Mouse (Mus musculus) lung, embryonic 16.5 days (tissue): Measurements from ENCODE around the gene Trappc6b. TPM values are rescaled to one million over a fixed set of nuclear protein-coding genes. Genes with fewer than 3 reads are reported as not detected.
A peak's percentile ranks its signal among the peaks of the same experiment; 100 is the strongest.

Experiments
- ATAC-seq: fragments of 200-750 bp; cut with Nextera tagmentation; 2 replicates; pipeline ENCODE4 v1.8.0; 2017; ENCODE audit warnings: low read depth, mild to moderate bottlenecking, moderate library complexity
- H3K27ac ChIP-seq: fragments of 300-500 bp; sonication (generic); 2 replicates; pipeline ENCODE4 v1.5.1; 2014; ENCODE audit warnings: mild to moderate bottlenecking, control low read depth, low read length
- H3K27me3 ChIP-seq: fragments of 300-500 bp; sonication (generic); 2 replicates; pipeline ENCODE4 v1.6.1; 2014; ENCODE audit warnings: low read depth, low read length, mixed read lengths; ENCODE audit not compliant: control insufficient read depth, insufficient read depth
- H3K36me3 ChIP-seq: fragments of 300-500 bp; sonication (generic); 2 replicates; pipeline ENCODE4 v1.6.1; 2014; ENCODE audit warnings: low read length; ENCODE audit not compliant: control insufficient read depth, insufficient read depth
- H3K4me1 ChIP-seq: fragments of 300-500 bp; sonication (generic); replicated peaks from 2 replicates; pipeline ENCODE4 v1.6.1; 2014; ENCODE audit warnings: low read length, mixed read lengths; ENCODE audit not compliant: control insufficient read depth, insufficient read depth
- H3K4me2 ChIP-seq: fragments of 300-500 bp; sonication (generic); 2 replicates; pipeline ENCODE4 v1.6.1; 2014; ENCODE audit warnings: low read depth, low read length, control low read depth
- H3K4me3 ChIP-seq: fragments of 300-500 bp; sonication (generic); 2 replicates; pipeline ENCODE4 v1.5.1; 2014; ENCODE audit warnings: mild to moderate bottlenecking, low read length, control low read depth
- H3K9ac ChIP-seq: fragments of 300-500 bp; sonication (generic); 2 replicates; pipeline ENCODE4 v1.6.1; 2014; ENCODE audit warnings: low read length, control low read depth
- H3K9me3 ChIP-seq: fragments of 300-500 bp; sonication (generic); 2 replicates; pipeline ENCODE4 v1.6.1; 2016; ENCODE audit warnings: low read length; ENCODE audit not compliant: control insufficient read depth
- WGBS: fragments of 180-500 bp; shearing (Covaris S2); extraction: QIAGEN DNeasy Blood & Tissue Kit; methylation state at CpG from one replicate; pipeline ENCODE4 v1.1.7; 2014; 5-methylcytosine and 5-hydroxymethylcytosine counted together
- polyA plus RNA-seq: library from polyadenylated mRNA; unstranded; fragments of >200 nt; fragmentation: Nextera tagmentation; extraction: Ambion mirVana; gene quantifications from 2 replicates; pipeline ENCODE4 v1.2.1, GENCODE M21; 2015

Trappc6b gene
- polyA plus RNA-seq, 1 experiment from 2014 or later: 97.0 TPM

GRCm38 (mm10) chr12:59039971-59040844 lies 21.1 kb downstream of the Trappc6b start:
- Histone ChIP-seq H3K27me3 (no peaks in the 10 kb centered on the region), H3K36me3 (peaks cover 25% of the 10 kb centered on the region), H3K9me3 (no peaks in the 10 kb centered on the region), H3K9ac (no peak overlapping the region), H3K4me1 (peaks cover 12% of the 10 kb centered on the region; the same call in 1 of the 2 replicates), H3K4me3 (0 out of 2 replicates have a peak overlapping the region, but pooled peaks have one; percentile 5), H3K4me2 (peak overlapping the region; percentile 33), H3K27ac (peak overlapping the region; percentile 87)
- 5% methylated on average over 23 of the region's 23 CpGs for WGBS
- ATAC-seq: peak; percentile 93

- H3K4me1 ChIP-seq: peaks cover 12% of the 10 kb centered on the region; the same call in 1 of the 2 replicates
- H3K4me2 ChIP-seq: peak overlapping the region; percentile 33; the same call in 1 of the 2 replicates
- no peaks in the 10 kb centered on the region for H3K9me3 ChIP-seq
- no peak overlapping the region for H3K9ac ChIP-seq
- H3K27ac ChIP-seq: 0 out of 2 replicates have a peak overlapping the region, but pooled peaks have one; percentile 15
- H3K36me3 ChIP-seq: peaks cover 19% of the 10 kb centered on the region
- H3K27me3 ChIP-seq: no peaks in the 10 kb centered on the region
- H3K4me3 ChIP-seq: no peak overlapping the region
- WGBS: 67% methylated on average over 10 of the region's 10 CpGs
- no peak; the same call in 1 of the 2 replicates for ATAC-seq
Measured at GRCm38 (mm10) chr12:59039162-59039970, 21.9 kb downstream of the Trappc6b start.

DNA sequence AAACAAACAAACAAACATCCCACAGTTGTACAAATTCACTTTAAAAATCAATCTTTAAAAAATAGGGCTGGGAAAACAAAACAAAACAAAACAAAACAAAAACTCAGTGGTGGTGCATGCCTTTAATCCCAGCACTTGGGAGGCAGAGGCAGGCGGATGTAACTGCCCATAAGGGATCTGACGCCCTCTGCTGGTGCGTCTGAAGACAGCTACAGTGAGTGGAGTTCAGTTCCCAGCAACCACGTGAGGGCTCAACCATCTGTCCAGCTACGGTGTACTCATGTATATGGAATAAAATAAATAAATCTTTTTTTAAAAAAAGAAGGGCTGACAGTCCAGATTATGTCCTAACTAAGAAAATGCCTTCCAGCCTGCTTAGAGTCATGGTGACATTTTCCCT lies 29.2 kb downstream of the Trappc6b start:
- H3K36me3 ChIP-seq: no peaks in the 10 kb centered on the region
- no peak overlapping the region for H3K27ac ChIP-seq
- no peak for ATAC-seq
- no peaks in the 10 kb centered on the region for H3K27me3 ChIP-seq
- WGBS: 59% methylated on average over 5 of the region's 5 CpGs
- no peak overlapping the region for H3K9ac ChIP-seq
- H3K4me3 ChIP-seq: no peak overlapping the region
- H3K4me2 ChIP-seq: no peak overlapping the region
- H3K9me3 ChIP-seq: no peaks in the 10 kb centered on the region
- no peaks in the 10 kb centered on the region for H3K4me1 ChIP-seq

GRCm38 (mm10) chr12:59021306-59021705 lies 40.0 kb downstream of the Trappc6b start:
- Histone ChIP-seq H3K9ac (no peak overlapping the region), H3K4me3 (no peak overlapping the region), H3K36me3 (peaks cover 25% of the 10 kb centered on the region), H3K4me2 (no peak overlapping the region), H3K27ac (no peak overlapping the region), H3K27me3 (no peaks in the 10 kb centered on the region), H3K9me3 (no peaks in the 10 kb centered on the region), H3K4me1 (no peaks in the 10 kb centered on the region)
- no peak for ATAC-seq
- WGBS: 72% methylated on average over 4 of the region's 4 CpGs

DNA sequence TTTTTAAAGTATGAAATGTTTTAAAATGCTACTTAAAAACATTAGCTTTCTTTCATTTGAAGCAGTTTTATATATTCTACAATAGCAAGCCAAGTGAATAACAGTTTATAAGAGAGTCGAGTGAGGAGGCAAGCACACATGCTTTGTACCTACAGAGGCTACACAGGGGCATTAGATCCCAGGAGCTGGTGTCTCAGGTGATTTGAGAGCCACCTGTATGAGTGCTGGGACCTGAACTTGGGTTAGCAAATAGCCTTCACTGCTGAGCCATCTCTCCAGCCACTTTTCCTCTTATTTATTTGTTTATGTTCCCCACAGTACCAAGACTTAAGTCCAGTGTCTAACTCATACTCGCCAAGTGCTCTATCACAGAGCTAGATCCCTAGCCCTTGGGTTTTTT lies 41.4 kb downstream of the Trappc6b start:
- Histone ChIP-seq H3K4me1 (no peaks in the 10 kb centered on the region), H3K4me2 (no peak overlapping the region), H3K36me3 (peaks cover 22% of the 10 kb centered on the region), H3K27me3 (no peaks in the 10 kb centered on the region), H3K9ac (no peak overlapping the region), H3K4me3 (no peak overlapping the region), H3K9me3 (no peaks in the 10 kb centered on the region), H3K27ac (no peak overlapping the region)
- no peak for ATAC-seq
- 96% methylated on average over 2 of the region's 2 CpGs for WGBS

DNA sequence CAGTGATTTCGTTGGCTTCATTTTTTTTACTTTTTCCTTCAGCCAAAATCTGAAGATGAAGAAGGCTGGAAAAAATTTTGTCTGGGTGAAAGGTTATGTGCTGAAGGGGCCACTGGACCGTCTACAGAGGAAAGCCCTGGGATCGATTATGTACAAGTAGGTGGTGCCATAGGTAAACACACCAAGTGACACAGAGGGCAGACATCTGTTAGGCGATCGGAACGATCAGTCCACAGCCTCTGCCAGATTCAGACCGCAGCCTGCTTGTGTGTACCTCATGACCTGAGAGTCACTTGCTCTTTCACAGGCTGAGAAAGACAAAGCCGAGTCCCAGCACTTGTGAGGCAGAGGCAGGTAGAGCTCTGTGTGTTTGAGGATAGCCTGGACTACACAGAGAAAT lies 43.3 kb downstream of the Trappc6b start:
- Histone ChIP-seq H3K36me3 (peaks cover 22% of the 10 kb centered on the region), H3K27me3 (no peaks in the 10 kb centered on the region), H3K9me3 (no peaks in the 10 kb centered on the region), H3K4me2 (no peak overlapping the region), H3K4me3 (no peak overlapping the region), H3K9ac (no peak overlapping the region), H3K27ac (no peak overlapping the region), H3K4me1 (no peaks in the 10 kb centered on the region; the same call in 1 of the 2 replicates)
- ATAC-seq: no peak
- WGBS: 70% methylated on average over 8 of the region's 8 CpGs

DNA sequence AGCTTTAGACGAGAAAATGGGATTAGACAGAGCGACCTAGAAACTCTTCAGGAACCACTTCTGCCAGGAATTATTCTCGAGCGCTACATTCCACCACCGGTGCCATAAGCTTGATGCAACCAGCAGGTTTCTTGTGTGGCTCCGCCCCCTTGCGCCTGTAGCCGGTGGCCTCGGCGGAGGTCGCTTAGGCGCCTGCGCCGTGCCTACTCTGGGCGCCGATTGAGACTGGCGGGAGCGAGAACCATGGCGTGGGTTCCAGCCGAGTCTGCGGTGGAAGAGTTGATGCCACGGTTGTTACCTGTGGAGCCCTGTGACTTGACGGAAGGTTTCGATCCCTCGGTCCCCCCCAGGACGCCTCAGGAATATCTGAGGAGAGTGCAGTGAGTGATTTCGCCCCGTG lies 48.0 kb downstream of the Trappc6b start, which contains the start of gene Gemin2:
TSS of gene Gemin2 (plus strand) at position 160 of the 400 bp plus-strand sequence.
- Histone ChIP-seq H3K9ac (peak within 1 kb of the TSS; percentile 80), H3K27ac (peak within 1 kb of the TSS; percentile 88), H3K4me2 (peak within 1 kb of the TSS; percentile 91), H3K9me3 (no peaks in the 10 kb centered on the region), H3K4me1 (peaks cover 18% of the 10 kb centered on the region), H3K36me3 (peaks cover 7% of the 10 kb centered on the region), H3K4me3 (peak within 1 kb of the TSS; percentile 62), H3K27me3 (no peaks in the 10 kb centered on the region)
- under 1% methylated on average over 28 of the region's 28 CpGs for WGBS
- ATAC-seq: peak; percentile 70

GRCm38 (mm10) chr12:59012710-59013091 lies 48.6 kb downstream of the Trappc6b start:
- Histone ChIP-seq H3K27ac (peak overlapping the region; percentile 88), H3K4me2 (peak overlapping the region; percentile 91), H3K9me3 (no peaks in the 10 kb centered on the region), H3K27me3 (no peaks in the 10 kb centered on the region), H3K4me3 (peak overlapping the region; percentile 62), H3K9ac (peak overlapping the region; percentile 80), H3K36me3 (peaks cover 3% of the 10 kb centered on the region; the same call in 1 of the 2 replicates), H3K4me1 (peaks cover 19% of the 10 kb centered on the region)
- ATAC-seq: no peak
- under 1% methylated on average over 7 of the region's 7 CpGs for WGBS
